Mouse (Mus musculus) left cerebral cortex, postnatal 36 days (tissue): ENCODE results near the gene Tut7. TPM values are rescaled to one million over a fixed set of nuclear protein-coding genes. Genes with fewer than 3 reads are reported as not detected.
A peak's percentile ranks its signal among the peaks of the same experiment; 100 is the strongest.
"Not testable (repeated sequence)": the region's sequence is repeated elsewhere in the genome, so short reads cannot be mapped to it uniquely, and the experiment has no call there.

ENCODE experiments used
- DNase-seq, 2 experiments: peaks; one replicate each; pipeline ENCODE4 v3.0.0; 2021 to 2022; ENCODE audit warnings: low spot score in 2 of 2, mixed read lengths in 1 of 2
- intact Hi-C: fragments of 180-260 bp; cut with DNase I; formaldehyde crosslinking; loops from one replicate; pipeline ENCODE4 v1.15.1; 2025
- total RNA-seq, 2 experiments: library from RNA; stranded (reverse); gene quantifications; 2 replicates each; pipeline ENCODE4 v1.2.3; 2021

The Tut7 gene
- 10 to 100 TPM; 56.0 to 66.8 TPM for total RNA-seq

DNA sequence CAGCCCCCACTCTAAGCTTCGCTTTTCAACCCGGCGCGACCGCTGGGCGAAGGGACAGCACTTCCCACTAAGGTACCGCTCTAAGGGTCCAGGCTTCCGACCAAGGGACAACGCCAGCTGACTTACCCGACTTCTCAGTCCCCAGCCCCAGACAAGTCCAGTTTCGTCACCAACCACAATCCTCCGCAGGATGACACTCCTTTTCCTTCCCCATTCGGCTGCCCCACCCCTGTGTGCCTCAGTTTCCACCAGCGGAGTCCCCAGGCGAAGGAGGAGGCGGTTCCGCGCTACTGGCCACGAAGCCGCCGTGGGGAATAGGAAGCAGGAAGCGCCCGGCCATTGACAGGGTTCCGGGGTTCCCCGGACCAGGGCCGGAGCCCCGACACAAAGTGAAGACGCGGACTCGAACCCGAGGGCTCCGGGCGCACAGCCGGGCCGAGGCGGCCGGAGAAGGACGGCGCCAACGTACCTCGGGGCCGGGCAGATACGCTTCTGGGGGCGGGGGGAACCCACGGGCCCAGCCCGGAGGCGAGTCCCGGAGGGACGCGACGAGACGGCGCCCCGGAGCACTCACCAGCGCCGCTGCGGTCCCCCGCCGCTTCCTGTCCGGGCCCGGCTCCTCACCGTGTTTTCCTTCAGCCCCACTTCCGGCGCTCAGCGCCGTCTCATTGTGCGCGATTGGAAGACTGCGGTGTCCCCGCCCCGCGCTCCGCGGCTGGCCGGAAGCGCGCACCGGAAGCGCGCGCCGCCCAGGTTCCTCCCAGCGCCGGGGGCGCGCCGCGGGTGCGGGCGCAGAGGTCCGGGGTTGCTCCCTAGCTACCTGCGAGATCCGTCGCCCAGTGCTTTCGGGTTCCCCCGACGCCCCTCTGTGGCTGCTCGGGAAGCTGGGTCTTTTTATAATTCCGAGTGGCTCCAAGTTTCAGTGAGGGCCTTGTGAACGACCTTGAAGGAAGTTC lies at the start of gene Tut7:
Gene Tut7, minus strand, starts transcription at position 641 of the 956 bp plus-strand sequence.
- intact Hi-C loops = no loop called here
- DNase-seq = peak; percentile 92 to 94

DNA sequence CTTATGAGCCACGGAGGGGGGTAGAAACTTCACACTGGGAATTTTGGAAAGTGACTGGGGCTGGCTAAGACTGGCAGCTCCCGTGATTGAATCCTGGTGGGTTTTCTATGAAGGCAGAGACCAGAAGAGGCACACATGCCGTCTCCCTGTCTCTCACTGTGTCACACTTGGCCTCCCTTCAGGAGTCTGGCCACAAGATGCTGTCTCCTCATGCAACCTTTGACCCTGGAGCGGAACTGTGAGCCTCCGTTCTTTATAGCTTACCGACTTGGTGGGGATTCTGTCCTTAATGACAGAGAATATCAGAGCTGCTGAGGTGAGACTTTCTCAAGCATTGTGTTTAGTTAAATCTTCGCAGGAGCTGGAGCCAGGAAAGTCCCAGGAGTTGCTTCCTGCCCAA lies 49.5 kb upstream of the Tut7 start:
- intact Hi-C loops = no loop called here
- no peak for DNase-seq

DNA sequence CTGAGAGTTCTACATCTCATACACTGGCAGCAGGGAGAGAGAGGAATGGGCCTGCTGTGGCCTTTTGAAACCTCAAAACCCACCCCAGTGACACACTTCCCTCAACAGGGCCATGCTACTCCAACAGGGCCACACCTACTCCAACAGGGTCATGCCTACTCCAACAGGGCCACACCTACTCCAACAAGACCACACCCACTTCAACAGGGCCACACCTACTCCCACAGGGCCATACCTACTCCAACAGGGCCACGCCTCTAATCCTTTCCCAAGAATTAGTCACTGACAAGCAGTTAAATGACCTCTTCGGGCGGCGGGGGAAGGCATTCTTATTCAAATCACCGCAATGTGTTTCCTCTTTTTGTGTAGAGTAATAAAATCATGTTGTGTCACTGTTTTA lies 47.1 kb upstream of the Tut7 start:
- intact Hi-C loops = no loop called here
- no peak for DNase-seq

DNA sequence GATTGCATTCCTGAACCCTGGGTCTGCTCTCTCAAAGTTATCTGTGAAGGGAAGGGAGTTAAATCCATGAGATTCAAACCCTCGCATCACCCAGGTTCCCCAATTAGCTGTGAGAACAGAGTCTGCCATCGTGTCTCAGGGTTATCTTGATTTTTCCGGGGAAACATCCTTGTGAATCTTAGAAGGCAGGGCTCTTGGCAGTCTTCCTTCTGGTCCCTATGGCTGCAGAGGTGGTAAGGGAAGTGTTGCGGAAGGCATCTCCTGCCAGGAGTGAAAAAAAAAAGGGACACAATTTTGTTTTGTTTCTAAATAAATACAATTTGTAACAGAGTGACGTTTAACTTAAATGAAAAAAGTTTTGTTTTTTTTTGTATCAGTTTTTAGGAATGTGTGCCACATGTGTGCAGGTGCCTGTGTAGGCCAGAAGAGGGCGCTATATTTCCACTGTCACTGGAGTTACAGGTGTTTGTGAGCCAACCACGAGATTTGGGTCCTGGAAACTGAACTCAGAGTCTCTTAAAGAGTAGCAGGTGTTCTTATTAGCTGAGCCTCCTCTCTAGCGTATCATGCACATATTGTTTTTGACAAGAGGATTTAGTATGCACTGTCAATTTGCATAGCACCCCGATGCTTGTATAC lies 45.2 kb upstream of the Tut7 start:
- intact Hi-C loops = no loop called here
- no peak for DNase-seq

DNA sequence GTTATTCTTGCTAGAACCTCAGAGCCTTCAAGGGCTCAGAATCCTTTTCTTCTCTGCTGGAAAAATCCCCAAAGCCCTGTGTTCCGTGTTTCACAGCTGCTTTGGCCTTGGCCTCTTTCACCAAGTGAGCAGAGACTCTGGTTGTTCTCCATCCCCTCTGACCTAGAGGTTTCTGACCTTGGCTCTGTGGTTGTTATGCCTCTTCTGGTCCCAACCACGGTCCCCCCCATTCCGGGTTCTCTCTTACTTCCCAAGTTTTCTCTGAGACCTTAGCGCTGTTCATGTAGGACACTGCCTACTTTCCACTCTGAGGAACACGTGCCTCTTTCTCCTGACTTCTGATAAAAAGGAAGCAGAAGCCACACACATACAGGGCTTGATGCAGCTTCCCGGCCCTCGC lies 44.2 kb upstream of the Tut7 start:
- no peak for DNase-seq
- intact Hi-C loops = no loop called here

DNA sequence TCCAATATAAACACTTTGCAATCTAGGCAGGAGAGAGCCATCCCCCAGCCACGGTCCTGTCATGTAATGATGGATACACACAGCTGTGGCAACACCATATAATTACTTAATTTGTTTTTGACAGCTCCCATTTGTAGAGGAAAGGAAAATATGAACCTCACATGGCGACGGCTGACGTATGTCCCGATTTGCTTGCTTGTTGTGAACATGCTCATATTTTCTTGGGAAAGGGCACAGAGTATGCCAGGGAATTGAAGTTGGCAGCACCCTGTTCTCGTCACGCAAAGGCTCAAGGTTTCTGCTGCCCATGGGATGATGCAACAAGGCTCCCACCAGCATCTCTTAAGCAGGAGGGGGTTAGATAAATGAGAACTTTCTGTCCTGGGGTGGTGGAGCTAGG lies 36.6 kb upstream of the Tut7 start:
- intact Hi-C loops = loop anchor here (5.0 to 10.0 kb wide), 3 partner anchors 315 to 885 kb away; partner anchors contain the start of gene Gas1
- DNase-seq = no peak

DNA sequence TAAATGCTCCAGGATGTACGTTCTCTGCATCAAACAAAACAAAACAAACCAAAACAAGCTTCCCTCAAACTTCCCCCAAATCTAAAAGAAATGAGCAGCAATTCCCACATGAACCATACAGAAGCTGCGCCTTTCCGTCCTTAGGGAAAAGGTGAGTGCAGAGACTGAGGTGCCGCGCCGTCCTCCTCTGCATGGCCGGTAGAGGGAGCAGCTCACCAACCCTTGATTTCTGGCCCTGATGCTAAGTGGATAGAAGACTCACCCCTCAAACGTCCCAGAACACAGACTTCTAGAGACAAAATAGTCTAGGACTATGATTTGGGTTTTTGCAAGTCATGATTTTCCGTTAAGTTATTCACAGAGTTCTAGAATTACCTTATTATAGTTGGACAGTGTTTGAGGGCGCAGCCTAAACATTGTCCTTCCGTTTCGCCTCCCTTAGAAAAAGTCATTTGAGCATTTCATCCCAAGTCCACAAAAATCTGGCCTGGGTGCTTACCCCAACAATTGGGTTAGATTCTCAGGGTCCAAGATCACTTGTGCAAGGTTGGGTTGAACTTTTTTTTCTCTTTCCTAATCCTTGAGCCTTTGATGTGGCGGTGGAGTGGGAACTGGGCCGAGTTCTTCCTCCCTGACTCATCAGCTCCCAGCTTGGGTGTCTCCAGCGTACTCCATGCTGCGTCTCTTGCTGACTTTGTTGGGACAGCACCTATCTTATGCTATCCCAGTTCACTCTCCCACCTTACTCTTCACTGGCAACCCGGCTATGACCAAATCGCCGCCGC lies 33.5 kb upstream of the Tut7 start:
- intact Hi-C loops = loop anchor here (5.0 to 10.0 kb wide), 3 partner anchors 318 to 888 kb away; partner anchors contain the start of gene Gas1
- DNase-seq = peak; percentile 48 to 55

DNA sequence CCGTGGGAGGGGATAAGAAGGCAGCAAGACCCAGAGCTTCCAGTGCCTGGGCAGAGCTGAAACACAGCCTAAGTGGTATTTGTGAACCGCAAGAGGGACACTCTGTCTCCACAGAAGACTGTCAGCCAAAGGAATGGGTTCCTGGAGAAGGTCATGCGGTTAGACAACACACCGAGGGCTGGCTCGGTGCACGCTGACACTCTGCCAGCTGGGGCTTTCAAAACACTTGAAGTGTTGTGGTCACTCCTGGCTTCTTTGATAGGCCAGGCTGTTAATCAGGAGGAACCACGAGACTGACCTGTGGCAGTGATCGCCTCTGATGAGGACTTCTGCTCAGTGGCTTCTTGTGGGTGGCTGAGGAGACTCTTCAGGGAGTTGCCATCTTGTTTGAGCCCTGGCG lies 30.5 kb upstream of the Tut7 start:
- intact Hi-C loops = loop anchor here (10.0 kb wide), 2 partner anchors 321 to 891 kb away; partner anchors contain the start of gene Gas1
- no peak for DNase-seq

DNA sequence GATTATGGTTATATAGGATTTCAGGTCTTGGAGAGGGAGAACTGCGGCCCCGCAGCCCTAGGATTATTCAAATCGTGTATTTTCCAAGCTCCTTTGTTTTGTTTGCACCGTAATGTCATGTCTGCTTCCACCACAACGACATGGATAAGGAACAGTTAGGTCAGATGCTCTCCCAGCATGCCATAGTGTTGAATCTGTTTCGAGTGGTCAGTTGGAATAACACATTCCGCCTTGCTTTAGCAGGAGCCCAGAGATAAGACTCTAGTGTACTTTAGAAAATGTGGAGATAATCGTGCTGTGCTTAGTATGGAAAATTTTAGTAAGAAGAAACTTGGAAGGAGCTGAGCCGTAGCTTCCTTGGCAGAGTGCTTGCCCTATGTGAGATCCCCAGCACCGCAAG lies 27.4 kb upstream of the Tut7 start:
- intact Hi-C loops = loop anchor here (10.0 kb wide), 2 partner anchors 324 to 894 kb away; partner anchors contain the start of gene Gas1
- DNase-seq = no peak

DNA sequence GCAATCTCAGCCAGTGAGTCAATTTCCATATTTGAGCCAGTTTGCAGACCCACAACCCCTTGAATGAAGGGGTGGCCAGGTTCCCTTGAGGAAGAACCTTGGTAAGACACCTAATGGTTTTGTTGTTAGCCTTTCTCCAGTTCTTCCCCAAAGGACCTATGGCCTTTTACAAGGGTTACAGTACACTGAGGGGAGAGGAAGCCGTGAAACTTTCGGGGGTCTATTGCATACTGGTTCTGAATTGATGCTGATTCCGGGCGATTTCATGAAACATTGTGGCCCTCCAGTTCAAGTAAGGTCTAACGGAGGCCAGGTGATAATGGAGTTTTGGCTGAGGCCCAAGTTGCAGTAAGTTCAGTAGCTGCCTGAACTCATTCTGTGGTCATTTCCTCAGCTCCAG lies 21.7 kb upstream of the Tut7 start:
- no peak for DNase-seq
- intact Hi-C loops = no loop called here

DNA sequence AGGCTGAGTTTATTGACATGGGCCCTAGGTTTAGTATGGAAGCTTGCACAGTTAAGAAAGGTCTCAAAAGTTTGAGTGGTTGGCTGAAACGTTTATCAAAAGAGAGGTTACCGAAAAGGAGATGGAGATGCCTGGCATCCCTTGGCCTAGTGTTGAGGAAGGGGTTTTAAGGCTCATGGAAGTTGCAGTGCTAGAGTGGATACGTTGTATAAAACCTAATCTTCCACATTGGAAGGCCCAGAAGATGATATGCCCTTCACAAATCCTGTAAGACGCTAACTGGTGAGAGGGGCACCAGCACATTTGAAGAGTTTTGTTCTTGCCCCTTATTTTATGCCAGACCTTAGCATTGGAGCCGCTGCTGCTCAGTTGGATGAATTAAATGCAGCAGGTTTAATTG lies 21.0 kb upstream of the Tut7 start:
- no peak for DNase-seq
- intact Hi-C loops = loop anchor here (2.0 kb wide), 1 partner anchor 625 kb away; no protein-coding TSS in a partner anchor

DNA sequence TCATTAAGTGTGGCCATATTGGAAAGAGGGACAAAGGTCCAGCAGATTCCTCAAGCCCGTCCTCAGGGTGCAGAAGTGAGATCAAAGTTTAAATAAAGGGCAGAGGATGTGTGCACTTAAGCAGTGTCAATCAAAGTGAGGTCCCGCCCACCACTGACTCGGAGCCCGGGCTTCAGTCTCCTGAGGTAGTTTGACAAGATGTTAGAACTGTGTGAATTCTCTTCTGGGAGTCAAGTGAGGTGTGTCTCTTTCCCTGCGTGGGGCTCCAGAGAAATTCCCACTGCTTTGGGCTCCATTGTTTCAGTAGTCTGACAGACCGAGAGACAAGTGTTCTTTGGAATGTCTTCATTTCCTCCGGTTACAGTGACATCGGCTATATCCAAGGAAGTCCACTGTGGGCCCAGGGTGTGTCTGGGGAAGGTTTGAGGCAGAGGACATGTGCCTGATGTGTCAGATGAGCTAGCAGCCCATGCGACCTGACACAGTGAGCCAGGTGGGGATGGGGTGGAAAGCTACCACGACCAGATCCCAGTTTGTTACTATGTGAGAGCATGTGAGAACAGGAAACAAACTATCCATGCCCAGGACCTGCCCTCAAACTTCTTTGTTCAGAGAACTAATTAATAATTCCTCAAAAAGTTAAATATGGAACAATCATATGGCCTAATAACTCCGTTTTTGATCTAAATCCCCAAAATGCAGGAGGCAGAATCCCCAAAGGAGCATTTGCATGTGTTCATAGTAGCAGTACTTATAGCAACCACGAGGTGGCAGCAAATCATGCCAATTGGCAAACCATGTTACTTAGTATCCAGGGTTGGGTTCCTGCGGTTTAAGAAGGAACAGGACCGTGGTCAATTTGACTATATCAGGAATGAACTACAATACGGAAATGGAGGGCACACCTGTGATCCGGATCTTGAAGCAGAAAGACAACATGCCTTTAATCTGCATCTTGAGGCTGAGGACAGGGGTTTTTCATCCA lies 19.6 kb upstream of the Tut7 start:
- DNase-seq = peak; percentile 55 to 81
- intact Hi-C loops = loop anchor here (2.0 kb wide), 1 partner anchor 626 kb away; no protein-coding TSS in a partner anchor

DNA sequence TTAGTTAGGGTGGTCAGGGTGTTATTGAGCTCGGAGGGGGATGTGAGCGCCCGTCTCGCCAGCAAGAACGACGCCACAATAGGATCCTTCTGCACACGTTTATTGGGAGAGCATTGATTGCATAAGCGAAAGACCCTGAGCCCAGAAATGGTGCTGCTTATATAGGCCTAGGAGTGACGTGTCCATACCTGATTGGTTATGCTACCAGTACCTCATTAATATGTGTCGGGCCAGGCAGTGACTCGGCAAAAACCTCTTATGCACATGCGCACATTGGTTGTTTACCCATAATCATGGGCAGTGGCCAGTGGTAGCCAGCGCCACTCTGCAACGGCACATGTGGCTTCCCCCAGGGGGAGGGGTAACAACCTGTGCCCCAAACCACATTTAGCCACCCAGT lies 18.8 kb upstream of the Tut7 start:
- DNase-seq = not testable (repeated sequence)
- intact Hi-C loops = loop anchor here (2.0 kb wide), 2 partner anchors 627 to 1205 kb away; no protein-coding TSS in a partner anchor

DNA sequence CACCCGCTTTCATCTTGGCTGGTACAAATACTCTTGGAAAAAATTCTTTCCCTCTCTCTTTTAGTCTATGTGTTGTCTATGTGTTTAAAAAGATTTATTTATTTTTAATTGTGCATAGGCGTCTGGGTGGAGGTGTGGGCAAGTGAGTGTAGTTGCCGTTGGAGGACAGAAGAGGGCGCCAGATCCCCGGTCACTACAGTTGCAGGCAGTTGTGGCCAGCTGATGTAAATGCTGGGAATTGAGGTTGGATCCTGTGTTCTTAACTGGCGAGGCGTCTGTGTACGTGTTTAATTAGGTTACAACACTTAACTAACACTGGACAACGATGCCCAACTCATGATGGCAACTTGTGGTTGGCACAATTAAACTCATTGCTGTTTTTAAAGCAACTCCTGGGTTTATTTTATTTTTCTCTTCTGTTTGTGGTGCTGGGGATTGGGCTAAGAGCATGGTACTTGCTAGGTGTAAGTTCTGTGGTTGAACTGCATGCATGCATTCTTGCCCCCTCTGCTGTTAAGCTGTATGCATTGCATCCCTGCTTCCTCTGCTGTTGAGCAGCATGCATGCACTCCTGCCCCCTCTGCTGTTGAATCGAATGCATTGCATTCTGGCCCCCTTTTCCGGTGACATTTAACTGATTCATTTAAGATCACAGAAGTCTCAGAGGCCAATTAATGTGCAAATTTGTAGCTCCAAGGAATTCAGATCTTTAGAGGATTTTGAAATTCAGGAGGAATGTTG lies 17.7 kb upstream of the Tut7 start:
- intact Hi-C loops = loop anchor here (2.0 kb wide), 1 partner anchor 1204 kb away; no protein-coding TSS in a partner anchor
- peak; percentile 71 to 77 for DNase-seq

DNA sequence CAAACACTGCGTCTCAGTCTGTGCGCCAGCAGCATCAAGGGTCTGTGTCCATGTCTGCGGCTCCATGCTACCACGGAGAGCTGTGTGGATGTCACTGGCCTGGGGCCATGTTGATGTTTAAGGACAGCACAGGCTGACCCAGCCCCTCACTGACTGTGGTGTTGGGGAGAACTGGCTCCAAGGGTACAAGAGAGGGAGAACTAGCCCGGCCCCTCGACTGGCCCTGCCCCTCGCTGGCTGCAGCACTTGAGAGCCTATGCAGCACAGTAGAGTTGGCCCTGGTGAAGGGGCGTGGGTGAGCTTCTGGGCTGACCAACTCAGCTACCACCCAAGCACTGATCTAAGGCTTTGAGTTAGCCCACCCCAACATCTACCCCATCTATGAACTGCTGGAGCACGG lies 16.4 kb upstream of the Tut7 start:
- intact Hi-C loops = no loop called here
- DNase-seq = no peak

DNA sequence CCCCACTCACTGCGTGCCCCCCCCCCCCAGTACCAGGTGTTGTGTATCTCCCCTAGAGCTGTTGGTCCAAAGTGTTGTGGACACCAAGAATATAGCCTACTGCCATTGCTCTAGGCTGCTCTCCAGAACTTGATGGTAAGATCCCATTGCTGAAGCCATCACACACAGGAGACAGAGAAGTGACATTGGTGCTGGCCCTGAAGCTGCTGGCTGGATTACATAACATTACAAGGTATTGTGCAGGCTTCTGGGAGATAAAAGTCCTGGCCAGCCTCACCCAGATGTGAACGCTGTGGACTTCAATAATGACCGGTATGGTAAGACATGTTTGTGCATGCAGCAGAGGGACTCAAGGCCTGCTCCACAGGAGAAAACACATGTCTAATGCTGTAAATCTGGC lies 15.5 kb upstream of the Tut7 start:
- DNase-seq = no peak
- intact Hi-C loops = no loop called here

DNA sequence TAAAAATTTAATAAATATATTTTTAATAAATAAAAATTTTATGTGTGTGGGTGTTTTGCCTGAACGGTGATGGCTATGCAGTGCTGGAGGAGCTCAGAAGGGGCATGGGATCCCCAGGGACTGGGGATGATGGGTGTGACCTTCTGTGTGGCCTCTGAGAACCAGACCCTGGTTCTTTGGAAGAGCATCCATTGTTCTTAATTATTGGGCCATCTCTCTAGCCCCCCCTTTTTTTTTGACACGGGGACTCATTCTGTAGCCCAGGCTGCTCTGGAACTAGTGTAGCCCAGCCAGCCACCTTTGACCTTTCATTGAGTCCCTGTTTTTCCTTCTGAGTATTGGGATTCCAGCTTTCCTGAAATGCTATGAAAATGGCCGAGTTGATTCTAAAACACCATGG lies 13.9 kb upstream of the Tut7 start:
- no peak for DNase-seq
- intact Hi-C loops = no loop called here
